Mouse (Mus musculus) limb, embryonic 13.5 days (tissue): ENCODE results near the gene Map4k3. TPM values are rescaled to one million over a fixed set of nuclear protein-coding genes. Genes with fewer than 3 reads are reported as not detected.

ENCODE experiments used
- ATAC-seq: fragments of 200-750 bp; cut with Nextera tagmentation; 2 replicates; pipeline ENCODE4 v1.8.0; 2017; ENCODE audit warnings: low read depth, moderate number of reproducible peaks, moderate TSS enrichment; ENCODE audit not compliant: low FRiP score
- H3K27ac ChIP-seq: fragments of 300-500 bp; sonication (generic); 2 replicates; pipeline ENCODE4 v1.5.1; 2015; ENCODE audit warnings: inconsistent platforms, mild to moderate bottlenecking, moderate library complexity
- H3K27me3 ChIP-seq: fragments of 300-500 bp; sonication (generic); 2 replicates; pipeline ENCODE4 v1.6.1; 2015; ENCODE audit warnings: mild to moderate bottlenecking, inconsistent platforms
- H3K36me3 ChIP-seq: fragments of 300-500 bp; sonication (generic); 2 replicates; pipeline ENCODE4 v1.6.1; 2015; ENCODE audit warnings: inconsistent platforms, mild to moderate bottlenecking, moderate library complexity
- H3K4me1 ChIP-seq: fragments of 300-500 bp; sonication (generic); 2 replicates; pipeline ENCODE4 v1.6.1; 2015; ENCODE audit warnings: inconsistent platforms
- H3K4me2 ChIP-seq: fragments of 300-500 bp; sonication (generic); replicated peaks from 2 replicates; pipeline ENCODE4 v1.6.1; 2015; ENCODE audit warnings: inconsistent platforms, mild to moderate bottlenecking, moderate library complexity
- H3K4me3 ChIP-seq: fragments of 300-500 bp; sonication (generic); 2 replicates; pipeline ENCODE4 v1.5.1; 2015; ENCODE audit warnings: moderate library complexity, mild to moderate bottlenecking, inconsistent platforms
- H3K9ac ChIP-seq: fragments of 300-500 bp; sonication (generic); 2 replicates; pipeline ENCODE4 v1.6.1; 2015; ENCODE audit warnings: mild to moderate bottlenecking, inconsistent platforms
- H3K9me3 ChIP-seq: fragments of 300-500 bp; sonication (generic); 2 replicates; pipeline ENCODE4 v1.6.1; 2016; ENCODE audit warnings: inconsistent platforms
- WGBS: fragments of 180-500 bp; shearing (Covaris S2); methylation state at CpG from one replicate; pipeline ENCODE4 v1.1.7; 2015; 5-methylcytosine and 5-hydroxymethylcytosine counted together
- polyA plus RNA-seq: library from polyadenylated mRNA; unstranded; fragments of >200 nt; fragmentation: Nextera tagmentation; extraction: Ambion mirVana; gene quantifications from 2 replicates; pipeline ENCODE4 v1.2.1, GENCODE M21; 2015

Map4k3 gene
- polyA plus RNA-seq, 1 experiment from 2014 or later, result 31.7 TPM

- H3K9ac ChIP-seq, result peak overlapping the region; percentile 97
- peaks cover 43% of the 10 kb centered on the region for H3K4me1 ChIP-seq
- peak overlapping the region; percentile 94 for H3K4me3 ChIP-seq
- no peaks in the 10 kb centered on the region for H3K27me3 ChIP-seq
- ATAC-seq, result peak; percentile 55
- no peaks in the 10 kb centered on the region; the same call in 1 of the 2 replicates for H3K36me3 ChIP-seq
- H3K27ac ChIP-seq, result peak overlapping the region; percentile 95
- WGBS, result under 1% methylated on average over 52 of the region's 54 CpGs
- H3K9me3 ChIP-seq, result no peaks in the 10 kb centered on the region
- H3K4me2 ChIP-seq, result peak overlapping the region; percentile 83
Measured at GRCm38 (mm10) chr17:80727341-80727951, 839 bp downstream of the Map4k3 start.

- WGBS, result 10% methylated on average over 8 of the region's 8 CpGs
- no peak for ATAC-seq
- no peaks in the 10 kb centered on the region; the same call in 1 of the 2 replicates for H3K36me3 ChIP-seq
Measured at GRCm38 (mm10) chr17:80726821-80727220, 1.5 kb downstream of the Map4k3 start.

GRCm38 (mm10) chr17:80723092-80723491 is 5.2 kb downstream of the Map4k3 start:
- 68% methylated on average over 6 of the region's 6 CpGs for WGBS
- no peak for ATAC-seq
- H3K4me2 ChIP-seq, result no peak overlapping the region
- 0 out of 2 replicates have a peak overlapping the region, but pooled peaks have one; percentile 3 for H3K27ac ChIP-seq
- H3K27me3 ChIP-seq, result no peaks in the 10 kb centered on the region
- H3K4me3 ChIP-seq, result no peak overlapping the region
- peaks cover 45% of the 10 kb centered on the region for H3K4me1 ChIP-seq
- no peak overlapping the region for H3K9ac ChIP-seq
- peaks cover 3% of the 10 kb centered on the region; the same call in 1 of the 2 replicates for H3K36me3 ChIP-seq
- no peaks in the 10 kb centered on the region for H3K9me3 ChIP-seq

More at GRCm38 (mm10) chr17:80726821-80727220, 1.5 kb downstream of the Map4k3 start:
- H3K27ac ChIP-seq, result peak overlapping the region; percentile 95
- peak overlapping the region; percentile 83 for H3K4me2 ChIP-seq
- H3K27me3 ChIP-seq, result no peaks in the 10 kb centered on the region
- H3K4me1 ChIP-seq, result peaks cover 49% of the 10 kb centered on the region
- no peaks in the 10 kb centered on the region for H3K9me3 ChIP-seq
- H3K9ac ChIP-seq, result peak overlapping the region; percentile 97
- H3K4me3 ChIP-seq, result peak overlapping the region; percentile 94

GRCm38 (mm10) chr17:80721670-80722069 is 6.6 kb downstream of the Map4k3 start:
- H3K27ac ChIP-seq, result no peak overlapping the region
- H3K9ac ChIP-seq, result no peak overlapping the region
- WGBS, result 63% methylated on average over 7 of the region's 7 CpGs
- H3K27me3 ChIP-seq, result no peaks in the 10 kb centered on the region
- no peak overlapping the region for H3K4me2 ChIP-seq
- peaks cover 49% of the 10 kb centered on the region for H3K4me1 ChIP-seq
- H3K36me3 ChIP-seq, result peaks cover 3% of the 10 kb centered on the region; the same call in 1 of the 2 replicates
- no peaks in the 10 kb centered on the region for H3K9me3 ChIP-seq
- no peak for ATAC-seq
- H3K4me3 ChIP-seq, result no peak overlapping the region

- H3K4me2 ChIP-seq, result no peak overlapping the region
- H3K4me1 ChIP-seq, result peaks cover 38% of the 10 kb centered on the region
- no peak overlapping the region for H3K4me3 ChIP-seq
- ATAC-seq, result no peak
- H3K9me3 ChIP-seq, result no peaks in the 10 kb centered on the region
- H3K9ac ChIP-seq, result no peak overlapping the region
- H3K27ac ChIP-seq, result no peak overlapping the region
- WGBS, result 88% methylated on average over 5 of the region's 5 CpGs
- H3K27me3 ChIP-seq, result no peaks in the 10 kb centered on the region
- H3K36me3 ChIP-seq, result 0 out of 2 replicates have a peak, but pooled peaks cover 3% of the 10 kb centered on the region
Measured at GRCm38 (mm10) chr17:80719309-80719708, 9.0 kb downstream of the Map4k3 start.

GRCm38 (mm10) chr17:80718243-80718642 is 10.0 kb downstream of the Map4k3 start:
- Histone ChIP-seq H3K4me3 (no peak overlapping the region), H3K9me3 (no peaks in the 10 kb centered on the region), H3K27me3 (no peaks in the 10 kb centered on the region), H3K36me3 (0 out of 2 replicates have a peak, but pooled peaks cover 3% of the 10 kb centered on the region), H3K4me2 (no peak overlapping the region), H3K9ac (no peak overlapping the region), H3K27ac (no peak overlapping the region), H3K4me1 (peaks cover 35% of the 10 kb centered on the region)
- ATAC-seq, result no peak
- WGBS, result 75% methylated on average over 5 of the region's 5 CpGs

GRCm38 (mm10) chr17:80713588-80713987 is 14.7 kb downstream of the Map4k3 start:
- Histone ChIP-seq H3K27ac (no peak overlapping the region), H3K9ac (no peak overlapping the region), H3K9me3 (no peaks in the 10 kb centered on the region), H3K27me3 (no peaks in the 10 kb centered on the region), H3K4me3 (no peak overlapping the region), H3K4me2 (no peak overlapping the region), H3K36me3 (no peaks in the 10 kb centered on the region), H3K4me1 (peaks cover 46% of the 10 kb centered on the region)
- WGBS, result 93% methylated on average over 5 of the region's 5 CpGs
- no peak for ATAC-seq

- no peaks in the 10 kb centered on the region for H3K36me3 ChIP-seq
- peak; percentile 92 for ATAC-seq
- H3K4me2 ChIP-seq, result peak overlapping the region; percentile 66
- peak overlapping the region; percentile 27 for H3K4me3 ChIP-seq
- H3K9ac ChIP-seq, result peak overlapping the region; percentile 63
- H3K9me3 ChIP-seq, result no peaks in the 10 kb centered on the region
- H3K4me1 ChIP-seq, result peaks cover 60% of the 10 kb centered on the region
- 12% methylated on average over 24 of the region's 24 CpGs for WGBS
- H3K27ac ChIP-seq, result peak overlapping the region; percentile 84
- H3K27me3 ChIP-seq, result no peaks in the 10 kb centered on the region
Measured at GRCm38 (mm10) chr17:80709921-80710838, 18.1 kb downstream of the Map4k3 start.

GRCm38 (mm10) chr17:80708803-80709202 is 19.5 kb downstream of the Map4k3 start:
- peaks cover 64% of the 10 kb centered on the region for H3K4me1 ChIP-seq

GRCm38 (mm10) chr17:80707176-80707575 is 21.1 kb downstream of the Map4k3 start:
- Histone ChIP-seq H3K27me3 (no peaks in the 10 kb centered on the region), H3K9me3 (no peaks in the 10 kb centered on the region), H3K4me1 (peaks cover 64% of the 10 kb centered on the region), H3K4me2 (no peak overlapping the region), H3K9ac (no peak overlapping the region), H3K27ac (no peak overlapping the region), H3K36me3 (no peaks in the 10 kb centered on the region), H3K4me3 (no peak overlapping the region)
- WGBS, result 54% methylated on average over 4 of the region's 4 CpGs
- ATAC-seq, result no peak

More at GRCm38 (mm10) chr17:80708803-80709202, 19.5 kb downstream of the Map4k3 start:
- ATAC-seq, result no peak
- Histone ChIP-seq H3K9ac (no peak overlapping the region), H3K27ac (no peak overlapping the region), H3K36me3 (no peaks in the 10 kb centered on the region), H3K27me3 (no peaks in the 10 kb centered on the region), H3K4me2 (no peak overlapping the region), H3K4me3 (no peak overlapping the region), H3K9me3 (no peaks in the 10 kb centered on the region)
- 75% methylated on average over 6 of the region's 6 CpGs for WGBS

- Histone ChIP-seq H3K9me3 (no peaks in the 10 kb centered on the region), H3K4me3 (no peak overlapping the region), H3K9ac (no peak overlapping the region), H3K4me2 (no peak overlapping the region), H3K36me3 (no peaks in the 10 kb centered on the region), H3K4me1 (peaks cover 63% of the 10 kb centered on the region), H3K27me3 (no peaks in the 10 kb centered on the region), H3K27ac (no peak overlapping the region)
- WGBS, result 61% methylated on average over 6 of the region's 6 CpGs
- ATAC-seq, result no peak
Measured at GRCm38 (mm10) chr17:80706608-80707007, 21.7 kb downstream of the Map4k3 start.

GRCm38 (mm10) chr17:80701687-80702086 is 26.6 kb downstream of the Map4k3 start:
- Histone ChIP-seq H3K4me1 (peaks cover 46% of the 10 kb centered on the region), H3K4me3 (no peak overlapping the region)
- no peak for ATAC-seq

More at GRCm38 (mm10) chr17:80701687-80702086, 26.6 kb downstream of the Map4k3 start:
- Histone ChIP-seq H3K9ac (no peak overlapping the region), H3K9me3 (no peaks in the 10 kb centered on the region), H3K27ac (no peak overlapping the region), H3K27me3 (no peaks in the 10 kb centered on the region), H3K4me2 (no peak overlapping the region), H3K36me3 (no peaks in the 10 kb centered on the region)
- 82% methylated on average over 5 of the region's 5 CpGs for WGBS
